Mouse (Mus musculus) lung, embryonic 14.5 days (tissue): Measurements from ENCODE around the gene Slc25a25. TPM values are rescaled to one million over a fixed set of nuclear protein-coding genes. Genes with fewer than 3 reads are reported as not detected.
A peak's percentile ranks its signal among the peaks of the same experiment; 100 is the strongest.

Experiments
- ATAC-seq: fragments of 200-750 bp; cut with Nextera tagmentation; 2 replicates; pipeline ENCODE4 v1.8.0; 2017; ENCODE audit warnings: mild to moderate bottlenecking, moderate TSS enrichment, moderate library complexity; ENCODE audit not compliant: insufficient read depth
- DNase-seq: peaks from one replicate; pipeline ENCODE4 v3.0.0-alpha.2; 2015
- H3K27ac ChIP-seq: fragments of 300-500 bp; sonication (generic); 2 replicates; pipeline ENCODE4 v1.5.1; 2014; ENCODE audit warnings: low read depth, mild to moderate bottlenecking, moderate library complexity
- H3K27me3 ChIP-seq: fragments of 300-500 bp; sonication (generic); 2 replicates; pipeline ENCODE4 v1.6.1; 2014; ENCODE audit warnings: low read length, control low read depth; ENCODE audit not compliant: insufficient read depth
- H3K36me3 ChIP-seq: fragments of 300-500 bp; sonication (generic); 2 replicates; pipeline ENCODE4 v1.6.1; 2014; ENCODE audit warnings: control low read depth; ENCODE audit not compliant: insufficient read depth
- H3K4me1 ChIP-seq: fragments of 300-500 bp; sonication (generic); 2 replicates; pipeline ENCODE4 v1.6.1; 2014; ENCODE audit warnings: antibody characterized with exemption, control low read depth; ENCODE audit not compliant: insufficient read depth
- H3K4me2 ChIP-seq: fragments of 300-500 bp; sonication (generic); 2 replicates; pipeline ENCODE4 v1.6.1; 2014; ENCODE audit warnings: mild to moderate bottlenecking
- H3K4me3 ChIP-seq: fragments of 300-500 bp; sonication (generic); 2 replicates; pipeline ENCODE4 v1.5.1; 2014; ENCODE audit warnings: low read depth, low read length
- H3K9ac ChIP-seq: fragments of 300-500 bp; sonication (generic); 2 replicates; pipeline ENCODE4 v1.6.1; 2014
- H3K9me3 ChIP-seq: fragments of 300-500 bp; sonication (generic); 2 replicates; pipeline ENCODE4 v1.6.1; 2016; ENCODE audit warnings: low read depth, low read length, control low read depth
- CTCF ChIP-seq: IDR thresholded peaks from 2 replicates; pipeline ENCODE4 v1.5.1; 2016; ENCODE audit warnings: antibody characterized with exemption, low read depth
- WGBS: fragments of 180-500 bp; shearing (Covaris S2); extraction: QIAGEN DNeasy Blood & Tissue Kit; methylation state at CpG from one replicate; pipeline ENCODE4 v1.1.7; 2014; 5-methylcytosine and 5-hydroxymethylcytosine counted together
- polyA plus RNA-seq: library from polyadenylated mRNA; unstranded; fragments of >200 nt; fragmentation: Nextera tagmentation; extraction: Ambion mirVana; gene quantifications from 2 replicates; pipeline ENCODE4 v1.2.1, GENCODE M21; 2014

Slc25a25 gene
- polyA plus RNA-seq, 1 experiment from 2014 or later, result 19.5 TPM

GRCm38 (mm10) chr2:32416556-32416955 lies 34.7 kb downstream of the Slc25a25 start:
- H3K36me3 ChIP-seq, result peaks cover 75% of the 10 kb centered on the region
- no peak overlapping the region for H3K27ac ChIP-seq
- WGBS, result 70% methylated on average over 2 of the region's 2 CpGs
- no peaks in the 10 kb centered on the region for H3K9me3 ChIP-seq
- no peak for ATAC-seq
- no peak overlapping the region for H3K4me3 ChIP-seq
- no peaks in the 10 kb centered on the region for H3K27me3 ChIP-seq
- TF ChIP-seq CTCF, result no peak
- no peak overlapping the region for H3K4me2 ChIP-seq
- no peak for DNase-seq
- no peaks in the 10 kb centered on the region for H3K4me1 ChIP-seq
- no peak overlapping the region for H3K9ac ChIP-seq

DNA sequence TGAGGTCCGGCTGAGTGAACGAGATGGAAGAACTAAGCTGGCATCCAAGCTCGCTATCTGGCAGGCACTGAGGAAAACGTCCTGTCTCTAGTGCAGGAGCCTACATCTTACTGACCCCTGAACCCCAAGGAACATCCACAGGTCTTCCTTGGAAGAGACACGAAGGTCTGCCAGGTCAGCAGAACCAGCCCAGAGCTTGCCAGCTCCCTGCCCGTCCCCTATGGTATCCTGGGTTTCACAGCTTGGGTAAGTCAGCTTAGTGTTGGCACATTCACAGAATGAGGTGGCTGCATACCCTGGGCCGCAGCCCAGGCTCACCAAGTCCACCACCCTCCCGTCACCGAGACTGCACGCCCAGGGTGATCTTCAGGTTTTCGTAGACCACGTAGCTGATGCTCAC lies 35.4 kb downstream of the Slc25a25 start:
- ATAC-seq, result no peak
- no peak for DNase-seq
- Histone ChIP-seq H3K4me3 (no peak overlapping the region), H3K4me2 (no peak overlapping the region), H3K27ac (no peak overlapping the region), H3K9ac (no peak overlapping the region), H3K9me3 (no peaks in the 10 kb centered on the region), H3K4me1 (no peaks in the 10 kb centered on the region), H3K27me3 (no peaks in the 10 kb centered on the region), H3K36me3 (peaks cover 70% of the 10 kb centered on the region)
- WGBS, result 93% methylated on average over 12 of the region's 12 CpGs
- no peak for TF ChIP-seq CTCF

DNA sequence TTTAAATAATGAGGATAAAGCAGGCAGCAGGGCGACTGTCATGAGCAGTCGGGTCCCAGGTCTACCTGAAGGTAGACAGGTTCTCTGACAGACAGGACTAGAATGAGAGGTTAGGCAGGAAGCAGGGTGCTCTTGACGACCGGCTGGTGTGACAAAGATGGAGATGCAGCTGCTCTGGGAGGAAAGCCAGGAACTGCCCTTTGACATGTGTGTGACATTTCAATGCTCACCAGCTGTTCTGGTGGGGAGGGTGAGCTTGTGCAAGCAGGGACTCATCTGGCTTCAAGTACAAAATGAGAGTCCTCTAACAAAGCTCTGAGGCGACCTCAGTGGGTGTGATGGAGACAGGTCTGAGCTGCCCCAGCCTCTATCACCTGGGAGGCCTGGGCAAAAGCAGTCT lies 37.3 kb downstream of the Slc25a25 start:
- no peaks in the 10 kb centered on the region for H3K9me3 ChIP-seq
- 38% methylated on average over 5 of the region's 5 CpGs for WGBS
- H3K4me1 ChIP-seq, result no peaks in the 10 kb centered on the region
- no peak overlapping the region for H3K4me2 ChIP-seq
- H3K27ac ChIP-seq, result no peak overlapping the region
- no peaks in the 10 kb centered on the region for H3K27me3 ChIP-seq
- DNase-seq, result peak; percentile 73
- peak; percentile 57; the same call in 1 of the 2 replicates for ATAC-seq
- no peak overlapping the region for H3K4me3 ChIP-seq
- H3K36me3 ChIP-seq, result peaks cover 52% of the 10 kb centered on the region
- H3K9ac ChIP-seq, result no peak overlapping the region
- no peak for TF ChIP-seq CTCF

DNA sequence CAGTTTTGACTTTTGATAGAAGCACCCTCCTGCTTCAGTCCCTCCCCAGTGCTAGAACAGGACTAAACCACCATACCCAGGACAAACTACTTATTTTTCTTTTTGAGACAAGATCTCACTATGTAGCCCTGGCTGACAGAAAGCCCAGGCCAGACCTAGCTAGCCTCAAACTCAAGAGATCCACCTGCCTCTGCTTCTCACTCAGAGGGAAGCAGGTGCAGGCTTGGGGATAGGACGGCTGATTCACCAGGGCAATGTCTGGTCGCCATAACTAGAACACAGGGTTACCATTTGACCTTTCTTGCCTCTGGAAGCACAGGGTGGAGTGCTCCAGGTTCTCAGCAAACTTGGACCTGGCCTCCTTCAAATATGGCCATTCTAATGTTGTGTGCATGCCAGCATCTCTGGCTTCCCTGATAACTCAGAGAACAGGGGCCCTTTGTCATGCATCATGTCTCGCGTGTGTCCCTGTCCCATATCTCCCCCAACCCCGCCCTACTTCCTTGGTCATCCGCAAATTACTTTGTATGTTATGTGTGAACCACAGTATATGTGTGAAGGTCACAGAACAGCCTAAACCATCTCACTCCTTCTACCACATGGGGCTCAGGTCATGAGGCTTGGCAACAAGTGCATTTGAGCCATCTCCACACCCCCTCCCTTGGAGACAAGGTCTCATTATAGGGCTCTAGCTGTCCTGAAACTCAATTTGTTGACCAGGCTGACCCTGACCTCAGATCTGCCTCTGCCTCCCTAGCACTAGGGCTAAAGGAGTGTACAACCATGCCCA lies 38.3 kb downstream of the Slc25a25 start:
- H3K4me3 ChIP-seq, result no peak overlapping the region
- H3K36me3 ChIP-seq, result peaks cover 42% of the 10 kb centered on the region
- no peak overlapping the region for H3K27ac ChIP-seq
- no peak for DNase-seq
- no peaks in the 10 kb centered on the region for H3K4me1 ChIP-seq
- TF ChIP-seq CTCF, result no peak
- H3K9ac ChIP-seq, result no peak overlapping the region
- WGBS, result 80% methylated on average over 6 of the region's 6 CpGs
- no peak for ATAC-seq
- H3K27me3 ChIP-seq, result no peaks in the 10 kb centered on the region
- H3K9me3 ChIP-seq, result no peaks in the 10 kb centered on the region
- H3K4me2 ChIP-seq, result no peak overlapping the region

DNA sequence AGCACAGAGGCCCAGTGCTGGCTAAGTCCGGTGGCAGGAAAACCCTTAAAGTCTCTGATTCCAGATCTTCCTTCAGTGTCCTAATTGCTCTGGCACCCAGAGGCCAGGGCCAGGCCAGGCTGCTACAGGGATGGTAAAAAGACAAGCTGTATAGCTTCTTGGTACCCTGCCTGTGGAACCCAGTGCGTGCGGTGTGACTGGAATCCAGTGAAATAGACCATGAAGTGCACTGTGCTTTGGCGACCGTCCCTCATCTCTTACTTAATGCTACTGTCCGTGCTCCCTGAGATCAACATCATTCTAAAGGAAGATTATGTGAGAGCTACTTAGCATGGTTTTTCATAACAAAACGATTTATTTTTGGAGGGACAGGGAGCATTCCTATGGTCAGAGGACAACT lies 39.8 kb downstream of the Slc25a25 start:
- peaks cover 26% of the 10 kb centered on the region for H3K36me3 ChIP-seq
- no peaks in the 10 kb centered on the region for H3K4me1 ChIP-seq
- H3K27ac ChIP-seq, result no peak overlapping the region
- ATAC-seq (no peak), DNase-seq (no peak)
- H3K9ac ChIP-seq, result no peak overlapping the region
- no peak overlapping the region for H3K4me3 ChIP-seq
- TF ChIP-seq CTCF, result no peak
- no peak overlapping the region for H3K4me2 ChIP-seq
- no peaks in the 10 kb centered on the region for H3K9me3 ChIP-seq
- 76% methylated on average over 7 of the region's 7 CpGs for WGBS
- H3K27me3 ChIP-seq, result no peaks in the 10 kb centered on the region

DNA sequence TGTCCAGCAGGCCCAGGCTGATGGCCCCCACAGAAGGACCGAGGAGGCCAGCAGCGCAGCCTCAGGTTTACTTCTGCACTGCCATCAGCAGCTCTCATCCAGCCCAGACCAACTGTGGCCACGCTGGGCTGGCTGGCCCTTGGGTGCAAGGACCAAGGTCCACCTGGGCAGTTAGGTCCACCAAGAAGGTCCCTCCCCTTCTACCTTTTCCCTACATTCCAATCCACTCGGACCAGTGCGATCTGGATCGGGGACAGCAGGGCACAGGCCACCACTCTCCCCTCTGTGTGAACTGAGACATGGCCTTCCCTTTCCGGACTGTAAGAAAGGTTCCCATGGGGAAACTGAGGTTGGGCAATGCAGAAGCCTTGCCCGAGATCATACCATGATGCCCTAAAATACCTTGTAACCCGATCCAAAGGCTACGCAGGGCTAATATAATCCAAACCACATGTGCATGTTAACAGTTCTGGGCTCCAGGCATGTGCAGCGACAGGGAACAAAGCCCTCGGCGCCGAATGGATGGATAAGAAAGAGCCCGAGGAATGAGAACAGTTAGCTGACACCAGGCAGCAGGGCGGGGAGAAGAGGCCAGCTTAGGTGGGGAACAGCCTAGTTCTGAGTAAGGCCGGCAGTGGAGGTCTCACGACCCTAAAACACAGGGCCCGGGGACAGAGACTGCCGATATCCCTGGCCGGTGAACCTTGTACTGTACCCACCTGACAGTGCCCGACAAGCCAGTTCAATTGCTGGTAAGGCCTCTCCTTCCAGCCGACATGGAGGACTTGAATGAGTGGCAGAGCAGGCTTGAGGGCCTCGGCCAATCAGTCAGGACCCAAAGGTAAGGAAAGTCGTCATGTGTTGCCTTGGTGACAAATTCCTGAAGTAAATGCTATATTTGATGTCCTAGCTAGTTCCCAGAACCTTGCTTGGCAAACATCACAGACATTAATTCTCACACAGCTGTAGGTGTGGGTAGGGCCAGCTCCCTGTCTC lies 42.5 kb downstream of the Slc25a25 start:
- no peaks in the 10 kb centered on the region for H3K36me3 ChIP-seq
- peak; percentile 45 for DNase-seq
- 52% methylated on average over 25 of the region's 25 CpGs for WGBS
- 0 out of 2 replicates have a peak overlapping the region, but pooled peaks have one; percentile 4 for H3K27ac ChIP-seq
- no peaks in the 10 kb centered on the region for H3K9me3 ChIP-seq
- H3K4me2 ChIP-seq, result no peak overlapping the region
- peak; percentile 35; the same call in 1 of the 2 replicates for ATAC-seq
- TF ChIP-seq CTCF, result no peak
- no peaks in the 10 kb centered on the region for H3K27me3 ChIP-seq
- no peaks in the 10 kb centered on the region for H3K4me1 ChIP-seq
- no peak overlapping the region for H3K4me3 ChIP-seq
- no peak overlapping the region for H3K9ac ChIP-seq
